Mouse (Mus musculus) midbrain, embryonic 15.5 days (tissue): ENCODE data around the gene Spsb4. TPM values are rescaled to one million over a fixed set of nuclear protein-coding genes. Genes with fewer than 3 reads are reported as not detected.

Experiments used
- ATAC-seq: fragments of 200-750 bp; cut with Nextera tagmentation; replicated peaks from 2 replicates; pipeline ENCODE4 v1.8.0; 2017; ENCODE audit warnings: moderate TSS enrichment
- H3K27ac ChIP-seq: fragments of 300-500 bp; sonication (generic); 2 replicates; pipeline ENCODE4 v1.5.1; 2015; ENCODE audit warnings: mild to moderate bottlenecking, inconsistent platforms
- H3K27me3 ChIP-seq: fragments of 300-500 bp; sonication (generic); replicated peaks from 2 replicates; pipeline ENCODE4 v1.6.1; 2015; ENCODE audit warnings: inconsistent platforms
- H3K36me3 ChIP-seq: fragments of 300-500 bp; sonication (generic); replicated peaks from 2 replicates; pipeline ENCODE4 v1.6.1; 2015; ENCODE audit warnings: inconsistent platforms
- H3K4me1 ChIP-seq: fragments of 300-500 bp; sonication (generic); 2 replicates; pipeline ENCODE4 v1.6.1; 2015; ENCODE audit warnings: inconsistent platforms
- H3K4me2 ChIP-seq: fragments of 300-500 bp; sonication (generic); 2 replicates; pipeline ENCODE4 v1.6.1; 2015; ENCODE audit warnings: inconsistent platforms, mild to moderate bottlenecking, moderate library complexity
- H3K4me3 ChIP-seq: fragments of 300-500 bp; sonication (generic); 2 replicates; pipeline ENCODE4 v1.5.1; 2015; ENCODE audit warnings: mild to moderate bottlenecking, inconsistent platforms
- H3K9ac ChIP-seq: fragments of 300-500 bp; sonication (generic); 2 replicates; pipeline ENCODE4 v1.6.1; 2015; ENCODE audit warnings: mild to moderate bottlenecking, inconsistent platforms
- H3K9me3 ChIP-seq: fragments of 300-500 bp; sonication (generic); 2 replicates; pipeline ENCODE4 v1.6.1; 2016; ENCODE audit warnings: inconsistent platforms
- WGBS: fragments of 180-500 bp; shearing (Covaris S2); methylation state at CpG from one replicate; pipeline ENCODE4 v1.1.7; 2015; ENCODE audit warnings: mixed read lengths; 5-methylcytosine and 5-hydroxymethylcytosine counted together
- polyA plus RNA-seq: library from polyadenylated mRNA; unstranded; fragments of >200 nt; fragmentation: Nextera tagmentation; extraction: Ambion mirVana; gene quantifications from 2 replicates; pipeline ENCODE4 v1.2.1, GENCODE M21; 2015

Spsb4 gene
- polyA plus RNA-seq, 1 experiment from 2014 or later: 31.7 TPM

DNA sequence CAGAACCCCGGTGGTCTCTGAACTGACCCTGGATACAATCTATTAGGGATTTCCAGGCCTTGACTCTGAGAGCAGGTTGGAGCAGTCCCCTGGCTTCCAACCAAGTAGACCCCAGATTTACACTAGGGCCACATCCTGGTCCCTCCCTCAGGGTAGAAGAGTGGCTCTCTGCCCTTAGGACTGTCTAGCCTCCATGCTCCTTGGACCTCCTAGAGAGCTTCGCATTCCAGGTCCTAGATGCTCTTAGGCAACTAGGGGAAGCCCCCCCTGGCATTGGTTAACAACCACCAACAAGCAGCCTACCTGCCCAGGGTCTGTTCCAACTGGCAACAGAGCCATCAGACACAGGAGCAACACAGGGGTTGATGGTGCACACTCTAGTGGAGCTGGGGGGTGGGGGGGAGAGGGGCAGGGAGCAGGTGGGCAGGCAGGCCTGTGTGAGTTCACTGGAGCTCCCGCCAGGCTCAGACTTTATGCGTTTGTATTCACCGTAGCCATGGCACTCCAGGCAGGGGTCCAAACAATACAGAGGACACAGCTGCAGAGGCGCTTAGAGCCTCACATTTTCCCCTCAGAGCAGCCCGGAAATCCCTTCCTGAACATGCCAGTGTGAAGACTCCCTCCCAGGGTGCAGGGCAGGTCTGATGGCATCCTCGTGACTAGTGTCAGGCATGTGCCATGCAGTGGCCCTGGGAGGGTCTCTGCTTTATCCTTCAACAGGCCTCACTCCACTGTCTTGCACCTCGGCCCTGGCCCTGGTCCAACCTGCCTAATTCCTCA, 46.8 kb downstream of the Spsb4 start:
- no peak overlapping the region for H3K4me2 ChIP-seq
- no peaks in the 10 kb centered on the region for H3K9me3 ChIP-seq
- no peaks in the 10 kb centered on the region for H3K36me3 ChIP-seq
- ATAC-seq: peak; percentile 74
- H3K4me3 ChIP-seq: no peak overlapping the region
- peak overlapping the region; percentile 57 for H3K27ac ChIP-seq
- H3K4me1 ChIP-seq: peaks cover 24% of the 10 kb centered on the region
- 30% methylated on average over 9 of the region's 9 CpGs for WGBS
- H3K27me3 ChIP-seq: no peaks in the 10 kb centered on the region
- no peak overlapping the region for H3K9ac ChIP-seq

DNA sequence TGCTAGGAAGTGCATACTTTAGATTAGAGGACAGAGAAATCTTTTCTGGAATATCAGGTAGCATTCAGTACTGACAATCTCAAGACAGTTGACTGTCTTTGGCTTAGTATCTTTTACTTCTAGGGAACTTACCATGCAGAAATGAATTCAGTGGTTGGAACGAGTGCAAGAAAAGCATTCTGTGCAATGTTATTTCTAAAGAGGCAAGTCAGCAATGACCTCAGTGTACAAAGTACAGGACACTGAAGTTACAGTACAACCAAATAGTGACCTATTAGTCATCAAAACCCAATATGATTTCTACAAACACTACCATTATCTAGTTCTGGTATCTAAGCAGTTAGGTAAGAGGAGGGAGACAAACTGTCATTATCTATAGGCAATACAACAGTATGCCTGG, 51.1 kb downstream of the Spsb4 start:
- no peak overlapping the region for H3K9ac ChIP-seq
- H3K36me3 ChIP-seq: no peaks in the 10 kb centered on the region
- no peak overlapping the region for H3K27ac ChIP-seq
- 91% methylated on average over 1 of the region's 1 CpGs for WGBS
- H3K4me3 ChIP-seq: no peak overlapping the region
- ATAC-seq: no peak
- H3K4me1 ChIP-seq: peaks cover 25% of the 10 kb centered on the region
- H3K9me3 ChIP-seq: no peaks in the 10 kb centered on the region
- H3K4me2 ChIP-seq: no peak overlapping the region
- no peaks in the 10 kb centered on the region for H3K27me3 ChIP-seq

DNA sequence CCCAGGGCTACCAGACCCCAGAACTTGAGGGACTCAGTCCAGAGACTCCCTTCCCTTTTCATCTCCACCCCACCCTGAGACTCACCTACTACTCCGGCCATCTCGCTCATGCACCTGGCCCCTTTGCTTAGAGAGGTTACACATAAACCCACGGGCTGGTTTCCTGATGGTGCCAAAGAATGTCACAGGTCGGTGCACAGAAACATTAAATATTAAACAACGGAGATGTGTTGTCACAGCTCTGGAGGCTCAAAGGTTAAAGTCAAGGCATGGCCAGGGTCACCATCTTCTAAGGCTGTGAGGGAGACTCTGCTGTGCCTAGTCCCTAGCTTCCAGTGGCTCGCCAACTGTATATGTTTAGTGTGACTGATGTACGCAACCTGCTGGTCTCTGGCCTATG, 52.2 kb downstream of the Spsb4 start:
- Histone ChIP-seq H3K36me3 (no peaks in the 10 kb centered on the region), H3K4me3 (no peak overlapping the region), H3K27me3 (no peaks in the 10 kb centered on the region), H3K4me1 (peaks cover 22% of the 10 kb centered on the region), H3K27ac (no peak overlapping the region), H3K4me2 (no peak overlapping the region), H3K9ac (no peak overlapping the region), H3K9me3 (no peaks in the 10 kb centered on the region)
- WGBS: 94% methylated on average over 7 of the region's 7 CpGs
- no peak for ATAC-seq

- no peak for ATAC-seq
- Histone ChIP-seq H3K36me3 (no peaks in the 10 kb centered on the region), H3K4me2 (no peak overlapping the region)
Observed at GRCm38 (mm10) chr9:96963443-96964215, 55.0 kb downstream of the Spsb4 start.

GRCm38 (mm10) chr9:96962714-96963113, 55.9 kb downstream of the Spsb4 start:
- Histone ChIP-seq H3K27ac (no peak overlapping the region), H3K4me1 (peaks cover 32% of the 10 kb centered on the region), H3K9me3 (no peaks in the 10 kb centered on the region), H3K36me3 (no peaks in the 10 kb centered on the region), H3K27me3 (no peaks in the 10 kb centered on the region), H3K4me3 (no peak overlapping the region), H3K9ac (no peak overlapping the region), H3K4me2 (no peak overlapping the region)
- WGBS: 44% methylated on average over 8 of the region's 8 CpGs
- ATAC-seq: no peak; the same call in 1 of the 2 replicates

More at GRCm38 (mm10) chr9:96963443-96964215, 55.0 kb downstream of the Spsb4 start:
- Histone ChIP-seq H3K4me1 (peaks cover 25% of the 10 kb centered on the region), H3K4me3 (no peak overlapping the region), H3K9ac (no peak overlapping the region), H3K27me3 (no peaks in the 10 kb centered on the region), H3K9me3 (no peaks in the 10 kb centered on the region), H3K27ac (no peak overlapping the region)
- WGBS: 33% methylated on average over 13 of the region's 13 CpGs

DNA sequence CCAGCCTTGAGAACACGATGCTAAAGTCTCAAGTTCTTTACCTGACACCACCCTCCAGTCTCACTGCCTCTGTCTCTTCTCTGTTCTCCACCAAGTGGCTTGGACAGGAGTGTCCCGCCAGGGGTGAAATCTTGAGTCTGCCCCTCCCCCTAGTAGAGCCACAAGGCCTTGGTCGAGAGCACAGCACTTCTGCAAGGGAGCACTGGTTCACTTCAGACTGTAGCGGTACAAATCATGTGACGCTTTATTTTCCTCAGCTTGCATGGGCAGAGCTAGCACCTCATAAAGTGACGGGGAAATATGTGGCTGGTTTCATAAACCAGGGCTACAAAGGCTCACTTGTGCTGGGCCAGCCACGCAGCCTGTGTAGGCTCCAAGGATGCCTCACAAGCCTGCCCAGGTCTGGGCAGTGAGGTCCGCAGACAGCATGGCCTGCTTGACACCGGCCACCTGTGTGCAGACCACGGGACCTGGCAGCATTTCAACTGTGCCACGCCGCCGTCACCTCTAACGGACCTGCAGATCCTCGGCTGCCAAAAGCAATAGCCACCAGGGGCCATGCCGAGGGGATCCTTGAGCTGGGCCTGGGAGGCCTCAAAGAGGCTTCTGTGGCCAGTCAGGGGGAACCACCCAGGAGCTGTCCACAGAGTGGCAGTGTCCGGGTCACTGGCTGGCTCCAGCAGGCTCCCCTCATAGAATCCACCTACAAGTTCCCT, 56.5 kb downstream of the Spsb4 start:
- WGBS: 56% methylated on average over 17 of the region's 17 CpGs
- Histone ChIP-seq H3K9me3 (no peaks in the 10 kb centered on the region), H3K4me2 (no peak overlapping the region), H3K4me1 (peaks cover 38% of the 10 kb centered on the region), H3K4me3 (no peak overlapping the region), H3K36me3 (no peaks in the 10 kb centered on the region), H3K27ac (no peak overlapping the region), H3K9ac (no peak overlapping the region), H3K27me3 (no peaks in the 10 kb centered on the region)
- peak; percentile 34; the same call in 1 of the 2 replicates for ATAC-seq

DNA sequence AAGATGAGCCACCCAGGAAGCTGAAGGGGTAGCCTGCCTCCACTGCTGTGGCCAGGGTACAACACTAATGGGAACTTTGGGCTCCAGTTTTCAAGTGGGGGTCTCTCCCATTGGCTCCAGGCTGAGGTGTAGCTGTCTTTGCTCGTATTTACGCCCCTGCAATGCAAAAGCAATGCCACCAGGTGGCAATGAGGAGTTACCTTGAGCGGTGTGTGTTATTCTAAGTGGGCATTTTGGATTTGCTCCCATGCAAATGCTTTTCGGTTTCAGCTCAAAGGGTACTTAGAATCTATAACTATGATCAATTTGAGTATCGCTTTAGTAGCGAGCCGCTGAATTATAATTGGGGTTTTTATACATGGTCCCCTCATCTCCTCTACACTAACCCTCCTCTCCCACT, 57.6 kb downstream of the Spsb4 start:
- no peak overlapping the region for H3K4me2 ChIP-seq
- H3K27ac ChIP-seq: no peak overlapping the region
- no peak overlapping the region for H3K4me3 ChIP-seq
- H3K4me1 ChIP-seq: peaks cover 49% of the 10 kb centered on the region
- no peaks in the 10 kb centered on the region for H3K27me3 ChIP-seq
- no peak overlapping the region for H3K9ac ChIP-seq
- no peak for ATAC-seq
- no peaks in the 10 kb centered on the region for H3K36me3 ChIP-seq
- H3K9me3 ChIP-seq: no peaks in the 10 kb centered on the region
- 61% methylated on average over 7 of the region's 7 CpGs for WGBS

DNA sequence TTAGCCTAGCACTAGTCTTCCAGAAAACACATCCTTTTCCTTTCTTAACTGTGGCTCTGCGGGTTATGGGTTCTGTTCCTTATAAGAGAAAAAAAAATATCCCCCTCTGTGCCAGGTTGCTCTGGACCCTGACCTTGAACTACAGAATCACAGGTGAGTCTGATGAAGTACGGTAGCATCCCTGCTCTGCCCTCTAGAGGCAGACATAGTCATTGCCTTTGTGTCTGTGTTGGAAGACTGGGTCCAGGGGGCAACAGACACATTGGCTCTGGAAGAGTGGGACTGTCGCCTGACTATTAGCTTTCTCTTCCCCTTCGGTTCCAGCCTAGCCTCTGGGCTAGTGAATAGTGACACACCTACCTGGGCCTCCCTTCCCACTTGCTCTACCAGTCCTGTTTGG, 58.4 kb downstream of the Spsb4 start:
- 85% methylated on average over 4 of the region's 4 CpGs for WGBS
- H3K4me2 ChIP-seq: no peak overlapping the region
- no peaks in the 10 kb centered on the region for H3K9me3 ChIP-seq
- no peak overlapping the region for H3K27ac ChIP-seq
- H3K27me3 ChIP-seq: no peaks in the 10 kb centered on the region
- no peaks in the 10 kb centered on the region for H3K36me3 ChIP-seq
- H3K9ac ChIP-seq: no peak overlapping the region
- ATAC-seq: no peak
- H3K4me3 ChIP-seq: no peak overlapping the region
- H3K4me1 ChIP-seq: peaks cover 50% of the 10 kb centered on the region

DNA sequence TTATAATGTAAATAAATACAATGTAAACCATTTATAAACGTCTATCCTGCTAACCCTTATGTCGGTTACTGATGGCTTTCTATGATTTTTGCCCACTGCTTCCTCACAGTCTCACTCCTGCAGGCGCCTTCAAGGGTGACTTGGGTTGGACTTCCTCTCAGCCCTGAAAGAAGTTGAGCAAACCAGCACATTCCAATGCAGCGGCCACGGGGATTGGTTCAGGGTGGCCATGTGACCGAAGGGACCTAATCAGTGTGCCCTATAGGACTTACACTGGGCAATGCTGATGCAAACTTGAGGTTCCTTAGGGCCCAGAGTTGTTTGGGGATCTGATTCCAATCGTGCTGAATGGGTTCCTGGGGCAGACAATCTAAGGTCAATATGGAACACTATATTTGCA, 59.2 kb downstream of the Spsb4 start:
- no peaks in the 10 kb centered on the region for H3K9me3 ChIP-seq
- peaks cover 50% of the 10 kb centered on the region for H3K4me1 ChIP-seq
- no peaks in the 10 kb centered on the region for H3K27me3 ChIP-seq
- H3K9ac ChIP-seq: no peak overlapping the region
- no peak overlapping the region for H3K4me2 ChIP-seq
- no peak overlapping the region for H3K4me3 ChIP-seq
- 90% methylated on average over 7 of the region's 7 CpGs for WGBS
- no peak overlapping the region for H3K27ac ChIP-seq
- ATAC-seq: no peak
- H3K36me3 ChIP-seq: no peaks in the 10 kb centered on the region

DNA sequence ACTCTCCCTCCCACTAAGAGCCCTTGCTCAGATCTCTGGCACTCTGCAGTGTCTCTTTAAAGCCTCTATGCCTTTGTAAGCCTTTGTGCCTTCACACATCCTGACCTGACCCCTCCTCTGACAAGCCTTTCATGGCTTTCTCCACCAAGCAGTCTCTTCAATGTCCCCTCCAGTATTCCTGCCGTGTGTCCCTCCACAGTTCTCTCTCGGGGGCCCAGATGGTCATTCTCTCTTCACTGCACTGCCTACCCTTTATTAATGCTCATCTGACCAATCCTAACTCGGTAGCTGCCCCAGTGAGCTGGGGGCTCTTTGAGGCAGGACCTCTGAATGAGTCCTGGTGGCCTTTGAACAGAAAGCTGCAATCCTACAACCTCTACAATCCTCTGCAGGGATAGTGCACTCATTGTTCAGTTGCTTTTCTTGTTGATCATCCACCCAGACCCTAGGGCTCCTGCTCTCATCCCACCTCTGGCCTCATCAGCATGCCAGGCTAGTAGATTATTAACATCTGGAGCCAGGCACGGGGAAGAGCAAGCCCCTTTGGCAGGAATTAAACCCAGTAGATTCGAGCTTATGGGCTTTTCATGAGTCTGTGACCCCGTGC, 60.5 kb downstream of the Spsb4 start:
- WGBS: 4% methylated on average over 6 of the region's 6 CpGs
- ATAC-seq: no peak
- no peaks in the 10 kb centered on the region for H3K9me3 ChIP-seq
- no peaks in the 10 kb centered on the region for H3K27me3 ChIP-seq
- H3K27ac ChIP-seq: no peak overlapping the region
- H3K4me1 ChIP-seq: peaks cover 39% of the 10 kb centered on the region
- H3K4me3 ChIP-seq: no peak overlapping the region
- H3K4me2 ChIP-seq: no peak overlapping the region
- H3K9ac ChIP-seq: no peak overlapping the region
- H3K36me3 ChIP-seq: no peaks in the 10 kb centered on the region

DNA sequence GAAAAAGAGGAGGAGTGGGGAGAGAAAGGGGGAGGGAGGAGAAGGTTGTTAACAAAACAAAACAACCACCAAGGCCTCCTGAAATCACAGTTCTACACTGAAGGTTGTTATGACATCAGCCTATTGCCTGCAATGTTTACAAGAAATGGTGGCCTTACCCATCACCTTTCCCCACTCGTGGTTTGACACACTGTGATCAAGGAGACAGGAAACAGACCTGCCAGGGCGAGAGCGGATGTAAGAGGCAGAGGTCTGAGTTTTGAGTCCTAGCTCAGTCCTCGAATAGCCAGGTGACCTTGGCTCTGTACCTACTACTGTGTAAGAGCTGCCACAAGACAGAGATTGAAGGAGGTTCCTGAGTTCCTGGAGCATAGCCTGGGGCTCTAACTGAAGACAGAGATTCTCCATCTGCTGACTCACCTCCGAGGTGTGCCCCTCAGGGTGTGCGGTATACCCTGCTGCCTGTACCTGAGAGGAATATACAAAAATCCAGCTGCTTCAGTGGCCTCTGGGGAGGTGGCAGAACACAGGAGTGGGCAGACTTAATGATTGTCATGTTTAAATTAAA, 61.3 kb downstream of the Spsb4 start:
- Histone ChIP-seq H3K9me3 (no peaks in the 10 kb centered on the region), H3K4me2 (no peak overlapping the region), H3K27ac (peak overlapping the region; percentile 65), H3K27me3 (no peaks in the 10 kb centered on the region), H3K36me3 (no peaks in the 10 kb centered on the region), H3K9ac (no peak overlapping the region), H3K4me1 (peaks cover 33% of the 10 kb centered on the region), H3K4me3 (no peak overlapping the region)
- WGBS: 33% methylated on average over 6 of the region's 6 CpGs
- no peak for ATAC-seq
